Mouse (Mus musculus) lung, embryonic 14.5 days (tissue): ENCODE measurements around the gene Otx2. TPM values are rescaled to one million over a fixed set of nuclear protein-coding genes. Genes with fewer than 3 reads are reported as not detected.

ENCODE experiments used
- ATAC-seq: fragments of 200-750 bp; cut with Nextera tagmentation; 2 replicates; pipeline ENCODE4 v1.8.0; 2017; ENCODE audit warnings: mild to moderate bottlenecking, moderate TSS enrichment, moderate library complexity; ENCODE audit not compliant: insufficient read depth
- DNase-seq: peaks from one replicate; pipeline ENCODE4 v3.0.0-alpha.2; 2015
- H3K27ac ChIP-seq: fragments of 300-500 bp; sonication (generic); 2 replicates; pipeline ENCODE4 v1.5.1; 2014; ENCODE audit warnings: low read depth, mild to moderate bottlenecking, moderate library complexity
- H3K27me3 ChIP-seq: fragments of 300-500 bp; sonication (generic); 2 replicates; pipeline ENCODE4 v1.6.1; 2014; ENCODE audit warnings: low read length, control low read depth; ENCODE audit not compliant: insufficient read depth
- H3K36me3 ChIP-seq: fragments of 300-500 bp; sonication (generic); 2 replicates; pipeline ENCODE4 v1.6.1; 2014; ENCODE audit warnings: control low read depth; ENCODE audit not compliant: insufficient read depth
- H3K4me1 ChIP-seq: fragments of 300-500 bp; sonication (generic); 2 replicates; pipeline ENCODE4 v1.6.1; 2014; ENCODE audit warnings: antibody characterized with exemption, control low read depth; ENCODE audit not compliant: insufficient read depth
- H3K4me2 ChIP-seq: fragments of 300-500 bp; sonication (generic); 2 replicates; pipeline ENCODE4 v1.6.1; 2014; ENCODE audit warnings: mild to moderate bottlenecking
- H3K4me3 ChIP-seq: fragments of 300-500 bp; sonication (generic); 2 replicates; pipeline ENCODE4 v1.5.1; 2014; ENCODE audit warnings: low read depth, low read length
- H3K9ac ChIP-seq: fragments of 300-500 bp; sonication (generic); 2 replicates; pipeline ENCODE4 v1.6.1; 2014
- H3K9me3 ChIP-seq: fragments of 300-500 bp; sonication (generic); 2 replicates; pipeline ENCODE4 v1.6.1; 2016; ENCODE audit warnings: low read depth, low read length, control low read depth
- CTCF ChIP-seq: IDR thresholded peaks from 2 replicates; pipeline ENCODE4 v1.5.1; 2016; ENCODE audit warnings: antibody characterized with exemption, low read depth
- WGBS: fragments of 180-500 bp; shearing (Covaris S2); extraction: QIAGEN DNeasy Blood & Tissue Kit; methylation state at CpG from one replicate; pipeline ENCODE4 v1.1.7; 2014; 5-methylcytosine and 5-hydroxymethylcytosine counted together
- polyA plus RNA-seq: library from polyadenylated mRNA; unstranded; fragments of >200 nt; fragmentation: Nextera tagmentation; extraction: Ambion mirVana; gene quantifications from 2 replicates; pipeline ENCODE4 v1.2.1, GENCODE M21; 2014

Otx2 gene
- polyA plus RNA-seq, 1 experiment from 2014 or later, result not detected

DNA sequence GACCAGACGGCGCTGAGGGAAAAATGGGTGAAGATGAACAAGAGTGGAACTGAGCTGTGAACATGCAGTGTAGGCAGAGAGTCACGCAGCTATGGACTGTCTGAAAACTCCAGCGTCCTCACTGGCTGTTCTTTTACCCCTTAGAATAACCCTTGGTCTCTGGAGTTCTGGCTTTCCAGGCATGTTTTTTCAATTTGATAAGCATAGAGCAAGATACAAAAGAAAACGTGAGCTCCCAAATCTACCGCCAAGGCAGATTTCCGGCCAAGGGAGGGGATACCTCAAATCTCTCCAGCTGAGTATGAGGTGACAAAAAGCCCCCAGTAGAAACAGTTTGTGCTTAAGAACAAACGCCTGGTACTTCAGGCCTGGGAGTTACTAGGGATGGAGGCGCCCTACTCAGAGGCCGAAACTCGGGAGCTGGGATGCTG lies 5.6 kb downstream of the Otx2 start:
- ATAC-seq (no peak), DNase-seq (peak; percentile 33)
- no peak overlapping the region for H3K4me2 ChIP-seq

GRCm38 (mm10) chr14:48667396-48667795 lies 6.2 kb downstream of the Otx2 start:
- DNase-seq (peak; percentile 48), ATAC-seq (no peak)
- Histone ChIP-seq H3K9me3 (no peaks in the 10 kb centered on the region), H3K36me3 (no peaks in the 10 kb centered on the region), H3K27me3 (peaks cover 97% of the 10 kb centered on the region), H3K27ac (no peak overlapping the region), H3K4me3 (no peak overlapping the region), H3K4me1 (no peaks in the 10 kb centered on the region), H3K9ac (no peak overlapping the region), H3K4me2 (no peak overlapping the region)
- no peak for TF ChIP-seq CTCF
- WGBS, result 2% methylated on average over 12 of the region's 12 CpGs

More for the DNA sequence above, 5.6 kb downstream of the Otx2 start:
- H3K27me3 ChIP-seq, result peaks cover 98% of the 10 kb centered on the region
- WGBS, result 2% methylated on average over 11 of the region's 11 CpGs
- H3K4me1 ChIP-seq, result no peaks in the 10 kb centered on the region
- no peaks in the 10 kb centered on the region for H3K36me3 ChIP-seq
- H3K4me3 ChIP-seq, result no peak overlapping the region
- H3K27ac ChIP-seq, result no peak overlapping the region
- TF ChIP-seq CTCF, result no peak
- no peaks in the 10 kb centered on the region for H3K9me3 ChIP-seq
- H3K9ac ChIP-seq, result no peak overlapping the region

DNA sequence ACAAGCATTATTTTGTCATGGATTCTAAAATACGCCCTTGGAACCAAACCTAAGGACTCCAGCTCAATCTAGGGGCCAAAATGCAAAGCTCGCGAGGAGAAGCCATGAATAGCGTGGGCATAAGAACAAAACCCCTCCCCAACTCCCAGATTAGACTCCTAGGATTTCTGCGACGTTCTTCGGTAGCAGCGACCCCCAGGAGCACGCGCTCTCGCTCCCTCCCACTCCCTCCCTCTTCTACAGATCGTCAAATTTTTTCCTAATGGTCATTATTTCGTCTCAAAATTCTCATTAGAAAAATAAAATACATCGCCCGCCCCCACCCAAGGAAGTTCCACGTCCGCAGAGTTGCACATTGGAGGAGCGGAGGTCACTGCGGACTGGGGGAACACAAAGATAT lies 6.8 kb downstream of the Otx2 start:
- H3K9ac ChIP-seq, result no peak overlapping the region
- no peak overlapping the region for H3K4me3 ChIP-seq
- no peak overlapping the region for H3K4me2 ChIP-seq
- TF ChIP-seq CTCF, result no peak
- 1% methylated on average over 19 of the region's 19 CpGs for WGBS
- no peaks in the 10 kb centered on the region for H3K4me1 ChIP-seq
- H3K27ac ChIP-seq, result no peak overlapping the region
- H3K36me3 ChIP-seq, result no peaks in the 10 kb centered on the region
- DNase-seq, result no peak
- no peak for ATAC-seq
- peaks cover 97% of the 10 kb centered on the region for H3K27me3 ChIP-seq
- no peaks in the 10 kb centered on the region for H3K9me3 ChIP-seq

DNA sequence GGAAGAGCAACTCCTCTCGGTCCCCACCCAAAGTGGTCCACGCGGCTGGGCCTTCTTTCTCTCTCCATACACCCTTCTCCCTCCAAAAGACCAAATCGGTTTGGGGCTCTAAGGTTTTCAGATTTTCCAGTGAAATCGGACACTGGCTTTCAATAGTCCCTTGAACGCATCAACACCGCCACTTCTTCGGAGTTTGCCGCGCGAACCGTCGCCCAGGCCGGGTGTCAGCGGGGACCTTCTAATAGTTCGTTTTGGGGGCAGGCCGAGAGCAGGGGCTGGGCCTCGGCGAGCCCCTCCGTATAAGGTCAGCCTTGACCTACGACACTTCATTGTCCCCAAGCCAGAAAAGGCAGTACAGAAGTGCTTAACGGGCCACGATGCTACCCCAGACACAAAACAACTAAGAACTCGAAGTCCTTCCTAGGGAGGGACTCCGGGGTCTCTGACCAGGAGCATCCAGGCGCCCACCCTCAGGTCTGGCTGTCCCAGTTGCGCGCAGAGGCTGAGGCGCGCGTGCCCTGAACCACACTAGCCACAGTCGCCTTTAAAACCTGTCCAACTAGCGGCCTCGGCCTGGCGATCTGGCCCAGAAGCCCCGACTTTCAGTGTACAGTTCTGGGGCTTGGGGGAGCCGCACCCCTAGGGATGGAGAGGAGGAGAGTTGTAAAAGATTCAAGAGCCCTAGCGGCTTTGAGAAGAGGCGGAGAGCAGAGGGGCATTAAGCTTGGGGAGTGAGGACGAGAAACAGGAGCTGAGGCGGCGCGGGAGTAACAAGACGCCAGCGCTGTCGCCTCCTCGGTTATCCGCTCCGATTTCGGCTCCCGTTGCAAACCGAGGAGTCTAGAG lies 7.6 kb downstream of the Otx2 start:
- H3K27ac ChIP-seq, result no peak overlapping the region
- H3K4me2 ChIP-seq, result no peak overlapping the region
- TF ChIP-seq CTCF, result no peak
- H3K9ac ChIP-seq, result no peak overlapping the region
- DNase-seq, result peak; percentile 34
- H3K27me3 ChIP-seq, result peaks cover 97% of the 10 kb centered on the region
- ATAC-seq, result peak; percentile 42; the same call in 1 of the 2 replicates
- under 1% methylated on average over 52 of the region's 52 CpGs for WGBS
- no peak overlapping the region for H3K4me3 ChIP-seq
- no peaks in the 10 kb centered on the region for H3K4me1 ChIP-seq
- no peaks in the 10 kb centered on the region for H3K9me3 ChIP-seq
- no peaks in the 10 kb centered on the region for H3K36me3 ChIP-seq

DNA sequence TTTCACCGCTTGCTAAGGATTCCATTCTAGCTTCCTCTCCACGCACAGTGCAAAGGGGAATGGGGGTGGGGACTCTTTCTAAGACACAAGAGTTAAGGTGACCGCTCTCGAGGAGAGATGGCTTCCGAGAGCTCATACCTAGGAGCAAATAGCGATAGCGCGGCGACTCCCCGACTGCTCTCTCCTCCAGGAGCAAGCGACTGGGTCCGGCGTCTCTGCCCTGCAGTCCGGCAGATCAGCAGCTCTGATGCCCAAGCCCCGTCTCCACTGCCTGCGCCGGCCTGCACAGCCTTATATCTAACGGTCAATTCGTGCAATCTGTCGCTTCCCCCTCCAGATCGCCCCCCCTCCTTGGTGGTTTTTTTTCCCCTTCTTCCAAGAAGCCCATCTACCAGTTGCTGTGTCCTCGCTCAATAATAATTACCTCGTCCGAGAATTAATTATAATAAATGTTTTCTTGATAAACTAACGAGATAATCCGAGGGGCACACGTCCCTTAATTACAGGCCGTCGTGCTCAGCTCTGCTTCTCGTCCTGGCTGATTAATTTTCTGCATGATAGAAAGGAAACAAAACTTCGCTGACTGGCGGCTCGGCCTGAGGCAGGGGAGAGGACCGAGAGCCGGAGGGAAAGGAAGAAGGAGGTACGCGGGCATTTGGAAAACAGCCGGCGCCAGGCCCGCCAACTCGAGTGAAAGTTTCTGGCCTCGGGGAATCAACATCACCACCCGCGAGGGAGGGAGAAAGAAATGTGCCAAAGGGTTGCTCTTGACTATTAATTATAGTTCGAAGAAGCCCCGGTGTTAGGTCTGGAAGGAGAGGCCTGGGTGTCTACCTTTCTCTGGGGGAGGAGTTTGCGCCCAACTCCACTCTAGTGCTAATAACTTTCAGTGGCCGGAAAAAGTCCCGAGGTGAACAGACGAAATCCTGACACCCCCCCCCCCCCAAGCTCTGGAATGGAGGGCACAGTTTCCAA lies 8.5 kb downstream of the Otx2 start:
- Histone ChIP-seq H3K4me1 (no peaks in the 10 kb centered on the region), H3K9ac (no peak overlapping the region), H3K4me2 (no peak overlapping the region), H3K36me3 (no peaks in the 10 kb centered on the region), H3K27me3 (peaks cover 97% of the 10 kb centered on the region), H3K4me3 (no peak overlapping the region), H3K27ac (no peak overlapping the region), H3K9me3 (no peaks in the 10 kb centered on the region)
- DNase-seq, result peak; percentile 52
- under 1% methylated on average over 50 of the region's 50 CpGs for WGBS
- 0 out of 2 replicates have a peak, but pooled peaks have one; percentile 44 for ATAC-seq
- TF ChIP-seq CTCF, result no peak

- DNase-seq (peak; percentile 46), ATAC-seq (no peak)
- Histone ChIP-seq H3K4me1 (no peaks in the 10 kb centered on the region), H3K9ac (no peak overlapping the region), H3K4me3 (no peak overlapping the region), H3K27ac (no peak overlapping the region), H3K4me2 (no peak overlapping the region), H3K27me3 (peaks cover 96% of the 10 kb centered on the region), H3K9me3 (no peaks in the 10 kb centered on the region), H3K36me3 (no peaks in the 10 kb centered on the region)
- no peak for TF ChIP-seq CTCF
- 3% methylated on average over 14 of the region's 14 CpGs for WGBS
Observed at GRCm38 (mm10) chr14:48664001-48664810, 9.4 kb downstream of the Otx2 start.
